Mouse (Mus musculus): ENCODE results near the gene Cherp. TPM values are rescaled to one million over a fixed set of nuclear protein-coding genes. Genes with fewer than 3 reads are reported as not detected.

The Cherp gene
- polyA plus RNA-seq, 1 experiment from 2014 or later: 92.8 TPM

DNA sequence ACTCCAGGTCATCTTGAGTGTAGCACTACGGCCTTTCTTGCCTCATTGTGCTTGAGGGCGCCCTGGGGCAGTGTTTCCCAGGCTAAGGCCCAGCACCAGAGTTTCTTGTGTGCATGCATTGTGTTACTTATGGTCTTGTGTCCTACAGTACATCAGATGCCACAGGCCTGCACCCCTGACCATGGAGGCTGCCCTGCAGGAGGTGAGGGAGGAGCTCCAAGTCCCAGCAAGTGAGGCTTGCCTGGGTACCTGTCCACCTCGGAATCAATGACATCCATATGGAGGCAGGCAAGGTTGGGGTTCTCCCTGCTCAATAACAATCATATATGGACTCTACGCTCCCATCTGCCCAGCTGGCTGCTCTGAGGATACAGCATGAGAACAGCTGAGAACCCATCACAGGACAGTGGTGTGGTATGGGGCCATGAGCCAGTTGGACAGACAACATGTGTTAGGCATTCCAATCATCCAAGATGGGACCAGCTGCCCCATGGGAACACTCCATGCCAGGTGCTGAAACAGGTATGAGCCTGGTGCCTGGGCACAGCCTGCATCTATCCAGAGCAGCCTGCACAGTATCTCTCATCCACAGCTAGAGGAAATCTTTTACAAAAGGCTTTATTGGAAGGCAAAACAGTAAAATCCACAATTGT lies 15.0 kb downstream of the Cherp start:
- Histone ChIP-seq H3K4me3 (ENCODE audit: low read depth, low read length) (no peak overlapping the region), H3K9me3 (ENCODE audit: control insufficient read depth, low read length) (no peaks in the 10 kb centered on the region), H3K4me2 (no peak overlapping the region), H3K4me1 (replicated peaks; ENCODE audit: control insufficient read depth, insufficient read depth, low read length) (no peaks in the 10 kb centered on the region), H3K27me3 (replicated peaks; ENCODE audit: control insufficient read depth, insufficient read depth, low read length) (no peaks in the 10 kb centered on the region), H3K9ac (ENCODE audit: low read depth, low read length) (no peak overlapping the region), H3K27ac (ENCODE audit: low read depth, low read length) (no peak overlapping the region), H3K36me3 (ENCODE audit: control insufficient read depth, insufficient read depth, low read length) (peaks cover 52% of the 10 kb centered on the region)
- WGBS: 85% methylated on average over 4 of the region's 4 CpGs
- DNase-seq (ENCODE audit: low spot score) (no peak), ATAC-seq (replicated peaks; ENCODE audit: low FRiP score) (no peak)

- H3K4me1 ChIP-seq (replicated peaks; ENCODE audit: control insufficient read depth, insufficient read depth, low read length): no peaks in the 10 kb centered on the region
- no peak overlapping the region for H3K4me3 ChIP-seq (ENCODE audit: low read depth, low read length)
- WGBS: 85% methylated on average over 6 of the region's 6 CpGs
- DNase-seq (ENCODE audit: low spot score) (no peak), ATAC-seq (replicated peaks; ENCODE audit: low FRiP score) (no peak)
- H3K9ac ChIP-seq (ENCODE audit: low read depth, low read length): no peak overlapping the region
- peaks cover 46% of the 10 kb centered on the region for H3K36me3 ChIP-seq (ENCODE audit: control insufficient read depth, insufficient read depth, low read length)
- H3K27ac ChIP-seq (ENCODE audit: low read depth, low read length): no peak overlapping the region
- no peak overlapping the region for H3K4me2 ChIP-seq
- 0 out of 2 replicates have a peak, but pooled peaks cover 1% of the 10 kb centered on the region for H3K9me3 ChIP-seq (ENCODE audit: control insufficient read depth, low read length)
- H3K27me3 ChIP-seq (replicated peaks; ENCODE audit: control insufficient read depth, insufficient read depth, low read length): no peaks in the 10 kb centered on the region
Measured at GRCm38 (mm10) chr8:72458457-72458856, 16.6 kb downstream of the Cherp start.

GRCm38 (mm10) chr8:72457806-72458205 lies 17.2 kb downstream of the Cherp start:
- Histone ChIP-seq H3K4me3 (ENCODE audit: low read depth, low read length) (no peak overlapping the region), H3K9me3 (ENCODE audit: control insufficient read depth, low read length) (0 out of 2 replicates have a peak, but pooled peaks cover 3% of the 10 kb centered on the region), H3K27ac (ENCODE audit: low read depth, low read length) (no peak overlapping the region), H3K4me2 (no peak overlapping the region), H3K36me3 (ENCODE audit: control insufficient read depth, insufficient read depth, low read length) (peaks cover 45% of the 10 kb centered on the region), H3K27me3 (replicated peaks; ENCODE audit: control insufficient read depth, insufficient read depth, low read length) (no peaks in the 10 kb centered on the region), H3K4me1 (replicated peaks; ENCODE audit: control insufficient read depth, insufficient read depth, low read length) (no peaks in the 10 kb centered on the region), H3K9ac (ENCODE audit: low read depth, low read length) (no peak overlapping the region)
- DNase-seq (ENCODE audit: low spot score) (no peak), ATAC-seq (replicated peaks; ENCODE audit: low FRiP score) (no peak)
- WGBS: 92% methylated on average over 3 of the region's 3 CpGs

- Histone ChIP-seq H3K4me1 (replicated peaks; ENCODE audit: control insufficient read depth, insufficient read depth, low read length) (peaks cover 6% of the 10 kb centered on the region), H3K4me2 (no peak overlapping the region), H3K27me3 (replicated peaks; ENCODE audit: control insufficient read depth, insufficient read depth, low read length) (no peaks in the 10 kb centered on the region), H3K9me3 (ENCODE audit: control insufficient read depth, low read length) (0 out of 2 replicates have a peak, but pooled peaks cover 3% of the 10 kb centered on the region), H3K9ac (ENCODE audit: low read depth, low read length) (no peak overlapping the region), H3K27ac (ENCODE audit: low read depth, low read length) (no peak overlapping the region), H3K36me3 (ENCODE audit: control insufficient read depth, insufficient read depth, low read length) (peaks cover 29% of the 10 kb centered on the region), H3K4me3 (ENCODE audit: low read depth, low read length) (no peak overlapping the region)
- ATAC-seq (replicated peaks; ENCODE audit: low FRiP score): no peak
- no peak for DNase-seq (ENCODE audit: low spot score)
- 81% methylated on average over 4 of the region's 4 CpGs for WGBS
Measured at GRCm38 (mm10) chr8:72455317-72455716, 19.7 kb downstream of the Cherp start.

GRCm38 (mm10) chr8:72453904-72454303 lies 21.1 kb downstream of the Cherp start:
- Histone ChIP-seq H3K9me3 (ENCODE audit: control insufficient read depth, low read length) (0 out of 2 replicates have a peak, but pooled peaks cover 3% of the 10 kb centered on the region), H3K4me3 (ENCODE audit: low read depth, low read length) (no peak overlapping the region), H3K4me1 (replicated peaks; ENCODE audit: control insufficient read depth, insufficient read depth, low read length) (peaks cover 6% of the 10 kb centered on the region), H3K27ac (ENCODE audit: low read depth, low read length) (no peak overlapping the region), H3K36me3 (ENCODE audit: control insufficient read depth, insufficient read depth, low read length) (peaks cover 26% of the 10 kb centered on the region; the same call in 1 of the 2 replicates), H3K27me3 (replicated peaks; ENCODE audit: control insufficient read depth, insufficient read depth, low read length) (no peaks in the 10 kb centered on the region), H3K4me2 (no peak overlapping the region), H3K9ac (ENCODE audit: low read depth, low read length) (no peak overlapping the region)
- DNase-seq (ENCODE audit: low spot score): no peak
- no peak for ATAC-seq (replicated peaks; ENCODE audit: low FRiP score)
- WGBS: 97% methylated on average over 2 of the region's 2 CpGs

DNA sequence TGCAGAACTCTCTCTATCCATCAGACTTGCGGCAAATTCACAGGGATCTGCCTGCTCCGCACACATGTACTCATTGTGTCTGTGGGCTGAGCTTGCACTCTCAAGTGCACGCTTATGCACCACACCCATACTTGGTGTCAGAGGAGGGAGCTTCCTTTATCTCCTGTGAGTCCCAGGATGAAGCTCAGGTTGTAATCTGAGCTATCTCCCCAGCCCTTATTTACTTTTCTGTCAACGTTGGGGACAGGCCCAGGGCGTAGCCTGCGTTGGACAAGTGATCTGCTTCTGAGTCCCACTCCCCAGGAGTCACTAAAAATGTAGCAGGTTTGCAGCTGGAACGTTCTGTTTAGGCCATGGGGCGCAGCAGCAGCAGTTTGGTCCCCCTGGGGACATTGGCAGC lies 23.5 kb downstream of the Cherp start:
- Histone ChIP-seq H3K9me3 (ENCODE audit: control insufficient read depth, low read length) (0 out of 2 replicates have a peak, but pooled peaks cover 3% of the 10 kb centered on the region), H3K4me2 (no peak overlapping the region), H3K36me3 (ENCODE audit: control insufficient read depth, insufficient read depth, low read length) (peaks cover 32% of the 10 kb centered on the region; the same call in 1 of the 2 replicates), H3K9ac (ENCODE audit: low read depth, low read length) (no peak overlapping the region), H3K4me1 (replicated peaks; ENCODE audit: control insufficient read depth, insufficient read depth, low read length) (peaks cover 6% of the 10 kb centered on the region), H3K4me3 (ENCODE audit: low read depth, low read length) (no peak overlapping the region), H3K27me3 (replicated peaks; ENCODE audit: control insufficient read depth, insufficient read depth, low read length) (no peaks in the 10 kb centered on the region), H3K27ac (ENCODE audit: low read depth, low read length) (no peak overlapping the region)
- WGBS: 61% methylated on average over 8 of the region's 8 CpGs
- DNase-seq (ENCODE audit: low spot score) (no peak), ATAC-seq (replicated peaks; ENCODE audit: low FRiP score) (peak; percentile 69)

DNA sequence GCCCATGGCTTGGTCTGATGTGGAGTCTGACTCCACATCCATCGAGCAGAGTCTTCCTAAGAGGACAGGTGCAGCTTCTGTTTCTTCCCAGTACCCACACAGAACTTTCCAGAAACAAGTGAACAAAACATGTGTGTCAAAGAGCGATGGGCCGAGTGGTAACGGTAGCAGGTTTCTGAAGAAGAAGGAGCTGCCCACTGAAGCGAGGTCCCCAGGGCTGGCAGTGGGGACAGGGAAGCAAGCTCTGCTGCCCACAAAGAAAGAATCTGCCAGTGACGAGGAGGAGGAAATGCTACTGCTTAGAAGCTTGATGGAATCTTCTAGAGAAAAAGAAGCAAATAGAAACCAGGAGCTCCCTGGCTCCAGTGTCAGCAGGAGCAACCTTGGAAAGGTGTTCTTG lies 30.0 kb downstream of the Cherp start:
- Histone ChIP-seq H3K27ac (ENCODE audit: low read depth, low read length) (no peak overlapping the region), H3K27me3 (replicated peaks; ENCODE audit: control insufficient read depth, insufficient read depth, low read length) (no peaks in the 10 kb centered on the region), H3K4me1 (replicated peaks; ENCODE audit: control insufficient read depth, insufficient read depth, low read length) (no peaks in the 10 kb centered on the region), H3K4me3 (ENCODE audit: low read depth, low read length) (no peak overlapping the region), H3K9ac (ENCODE audit: low read depth, low read length) (no peak overlapping the region), H3K9me3 (ENCODE audit: control insufficient read depth, low read length) (no peaks in the 10 kb centered on the region), H3K4me2 (no peak overlapping the region), H3K36me3 (ENCODE audit: control insufficient read depth, insufficient read depth, low read length) (peaks cover 14% of the 10 kb centered on the region; the same call in 1 of the 2 replicates)
- 92% methylated on average over 6 of the region's 6 CpGs for WGBS
- DNase-seq (ENCODE audit: low spot score) (no peak), ATAC-seq (replicated peaks; ENCODE audit: low FRiP score) (no peak)

DNA sequence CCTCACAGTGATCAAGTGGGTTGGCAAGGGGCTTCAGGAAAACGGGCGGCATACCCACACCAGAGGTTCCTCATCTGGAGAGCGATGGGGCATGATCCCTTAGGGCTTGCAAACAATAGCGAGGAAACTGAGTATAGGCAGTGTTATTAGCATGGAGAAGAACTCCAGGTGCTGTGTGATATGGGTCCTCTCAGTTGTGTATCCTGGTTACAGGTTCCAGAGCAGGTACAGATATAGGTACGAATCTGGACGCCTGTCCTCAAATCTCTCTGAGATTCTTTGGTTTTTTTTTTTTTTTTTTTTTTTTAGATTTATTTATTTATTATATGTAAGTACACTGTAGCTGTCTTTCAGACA lies 31.1 kb downstream of the Cherp start:
- Histone ChIP-seq H3K4me2 (peak overlapping the region; percentile 88), H3K9ac (ENCODE audit: low read depth, low read length) (peak overlapping the region; percentile 81), H3K27me3 (replicated peaks; ENCODE audit: control insufficient read depth, insufficient read depth, low read length) (no peaks in the 10 kb centered on the region), H3K36me3 (ENCODE audit: control insufficient read depth, insufficient read depth, low read length) (peaks cover 8% of the 10 kb centered on the region; the same call in 1 of the 2 replicates), H3K4me1 (replicated peaks; ENCODE audit: control insufficient read depth, insufficient read depth, low read length) (no peaks in the 10 kb centered on the region), H3K27ac (ENCODE audit: low read depth, low read length) (no peak overlapping the region; the same call in 1 of the 2 replicates), H3K9me3 (ENCODE audit: control insufficient read depth, low read length) (no peaks in the 10 kb centered on the region), H3K4me3 (ENCODE audit: low read depth, low read length) (peak overlapping the region; percentile 60)
- peak; percentile 47 for ATAC-seq (replicated peaks; ENCODE audit: low FRiP score)
- WGBS: 36% methylated on average over 6 of the region's 6 CpGs
- DNase-seq (ENCODE audit: low spot score): no peak

Measured in liver, embryonic 11.5 days (tissue).